Mouse (Mus musculus) adrenal gland, postnatal 10 days (tissue): ENCODE measurements at regions not wholly inside any gene's neighbourhood (a gene's known extent, or its start where the extent isn't known, plus 50 kb on each side); places are given as distances from the start of the nearest gene placed in this dataset.

ENCODE experiments used
- DNase-seq: peaks from one replicate; pipeline ENCODE4 v3.0.0; 2021; ENCODE audit warnings: mixed read lengths

DNA sequence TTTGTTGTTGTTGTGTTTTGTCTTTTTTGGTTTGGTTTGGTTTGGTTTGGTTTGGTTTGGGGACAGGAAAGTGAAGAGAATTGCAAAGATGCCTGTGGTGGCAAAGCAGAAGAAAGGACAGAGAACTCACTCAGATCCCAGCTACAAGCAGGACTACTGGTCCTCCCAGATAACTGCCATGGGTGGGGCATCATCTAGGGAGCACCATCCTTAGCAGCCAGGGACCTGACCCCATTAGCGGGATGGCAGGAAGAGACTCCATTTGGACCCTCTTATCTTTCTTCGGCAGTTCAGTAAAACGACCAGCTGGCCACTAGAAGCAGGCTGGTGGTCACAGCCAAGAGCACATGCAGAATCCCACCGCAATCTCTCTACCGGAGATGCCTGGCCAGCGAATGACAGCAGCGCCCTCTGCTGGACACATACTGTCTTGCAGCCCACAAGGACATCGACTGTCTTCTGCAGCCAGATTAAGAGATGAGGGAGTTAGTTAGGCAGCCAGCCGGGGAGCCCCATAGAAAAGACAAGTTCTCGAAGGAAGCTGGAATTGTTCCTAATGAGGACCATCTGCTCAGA lies 119.8 kb downstream of the Gm9195 start:
- DNase-seq: peak; percentile 83

DNA sequence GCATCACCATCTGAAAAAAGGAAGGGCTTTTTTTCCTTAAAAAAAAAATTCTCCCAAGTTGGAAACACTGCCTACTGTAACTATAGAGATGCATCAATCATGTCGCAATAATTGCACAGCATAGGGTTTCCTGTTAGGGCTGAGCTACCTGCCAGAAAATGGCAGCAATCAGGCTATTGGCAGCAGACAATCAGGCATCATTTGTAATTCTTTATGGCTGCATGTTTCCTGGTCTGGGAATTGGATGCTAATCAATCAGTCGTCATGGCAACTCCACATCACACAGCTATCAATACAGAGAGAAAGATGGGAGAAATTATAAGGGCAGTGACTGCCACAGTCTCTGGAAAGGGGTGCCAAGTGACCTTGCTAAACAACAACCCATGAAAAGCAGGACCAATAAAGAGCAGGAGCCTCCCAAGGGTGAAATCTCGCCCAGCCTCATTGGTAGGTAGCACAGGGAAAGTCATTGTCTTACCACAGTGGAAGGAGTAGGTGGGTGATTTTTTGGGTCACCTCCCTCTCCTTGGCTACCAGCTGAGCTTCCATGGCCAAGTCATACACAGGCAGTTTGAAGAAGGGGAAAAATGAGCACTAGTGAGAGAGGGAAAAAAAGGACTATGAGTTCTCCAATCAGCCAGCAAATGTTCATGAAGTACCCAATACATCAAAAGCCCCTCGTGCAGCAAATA lies 130.7 kb downstream of the Gm9195 start:
- DNase-seq: no peak

DNA sequence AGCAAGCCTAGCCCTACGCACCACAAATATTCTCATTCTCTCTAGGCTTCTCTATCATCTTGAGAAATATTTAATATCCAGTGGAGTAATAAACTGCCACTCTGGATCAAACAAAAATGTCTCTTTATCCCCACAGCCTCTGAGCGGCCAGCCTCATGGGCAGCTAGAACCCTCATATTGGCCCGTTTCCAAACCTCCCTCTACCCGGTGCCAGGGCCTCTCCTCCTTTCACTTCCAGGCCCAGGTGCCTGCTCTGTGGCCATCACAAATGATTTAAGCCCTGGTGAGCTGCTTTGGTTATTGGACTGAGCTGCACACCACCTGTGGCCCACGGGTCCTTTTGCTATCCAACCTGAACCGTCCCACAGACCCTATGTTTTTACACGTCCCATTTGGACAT lies 131.5 kb downstream of the Gm9195 start:
- no peak for DNase-seq

DNA sequence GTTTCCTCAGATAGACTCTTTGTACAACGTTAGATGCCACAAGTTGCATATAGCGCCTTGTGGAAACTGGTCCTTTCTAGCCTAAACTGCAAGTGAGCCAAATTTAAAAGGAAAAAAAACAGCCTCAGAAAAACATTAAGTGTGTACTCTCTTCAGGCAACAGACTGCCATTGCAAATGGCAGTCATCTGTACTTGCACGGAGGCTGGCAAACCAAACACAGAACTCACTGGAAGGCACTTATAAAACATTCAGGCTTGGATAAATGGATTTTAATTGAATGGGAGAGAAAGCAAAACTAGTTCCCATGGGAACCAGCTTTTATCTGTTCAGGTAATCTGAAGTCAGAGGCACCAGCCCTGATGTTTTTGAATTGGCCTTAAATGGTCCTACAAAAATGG lies 133.7 kb downstream of the Gm9195 start:
- DNase-seq: no peak

DNA sequence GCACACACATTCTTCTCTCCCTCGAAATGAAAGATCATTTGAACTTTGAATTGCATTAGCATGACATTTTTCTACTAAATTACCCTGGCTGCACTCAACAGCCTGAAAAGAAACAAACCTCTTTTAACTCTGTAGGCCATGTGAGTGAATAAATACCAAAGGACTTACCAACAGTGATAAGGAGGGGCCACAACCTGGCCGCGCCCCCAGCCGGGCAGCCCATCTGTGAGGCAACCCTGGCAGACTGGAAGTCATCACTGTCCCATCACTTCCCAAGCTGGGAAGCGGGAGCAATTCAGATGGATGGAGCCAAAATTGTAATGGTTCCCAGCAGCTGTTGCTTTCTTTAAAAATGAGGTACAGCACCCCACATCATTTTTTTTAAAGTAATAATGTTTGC lies 149.5 kb downstream of the Gm9195 start:
- no peak for DNase-seq

DNA sequence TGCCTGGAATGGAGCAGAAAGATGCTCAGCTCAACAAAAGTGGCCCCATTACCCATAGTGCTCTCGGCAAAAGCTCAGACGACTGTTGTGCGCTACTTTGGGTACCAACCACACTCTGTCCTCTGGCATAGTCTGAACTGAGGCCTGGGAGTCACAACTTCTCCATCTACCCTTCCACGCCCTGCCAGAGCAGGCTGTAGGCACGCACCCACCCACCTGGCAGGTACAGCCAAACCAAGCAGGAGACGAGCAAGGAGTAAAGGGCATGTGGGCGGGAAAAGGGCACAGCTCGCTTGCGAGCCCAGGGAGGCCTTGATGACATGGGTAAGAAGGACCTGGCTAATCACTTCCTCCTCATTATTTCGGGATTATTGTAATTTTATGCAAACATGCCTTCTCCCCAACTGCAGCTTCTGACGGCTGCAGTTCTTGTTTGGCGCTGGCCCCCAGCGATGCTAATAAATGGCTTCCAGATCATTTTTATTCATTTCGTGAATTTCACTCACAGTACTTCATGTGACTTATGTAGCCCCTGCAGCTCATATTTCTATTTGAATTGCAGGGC lies 150.0 kb downstream of the Gm9195 start:
- no peak for DNase-seq

DNA sequence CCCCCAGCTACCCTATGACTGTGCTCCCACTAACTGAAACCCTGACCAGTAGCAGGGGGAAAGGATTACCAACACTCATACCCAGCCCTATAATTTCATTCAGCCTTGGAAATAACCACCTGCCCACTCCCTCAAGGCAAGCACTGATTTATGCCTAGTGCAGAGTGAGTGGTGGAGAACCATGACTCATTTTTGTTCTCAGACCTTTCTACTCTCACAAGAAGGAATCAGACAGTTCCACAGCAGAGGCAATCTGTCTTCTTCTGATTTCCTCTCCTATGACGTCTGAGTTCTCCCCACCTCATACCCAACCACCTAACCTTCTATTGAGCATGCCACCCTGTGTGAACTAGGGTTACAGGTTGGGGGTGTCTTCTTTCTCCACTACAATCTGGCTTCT lies 153.6 kb downstream of the Gm9195 start:
- no peak for DNase-seq

DNA sequence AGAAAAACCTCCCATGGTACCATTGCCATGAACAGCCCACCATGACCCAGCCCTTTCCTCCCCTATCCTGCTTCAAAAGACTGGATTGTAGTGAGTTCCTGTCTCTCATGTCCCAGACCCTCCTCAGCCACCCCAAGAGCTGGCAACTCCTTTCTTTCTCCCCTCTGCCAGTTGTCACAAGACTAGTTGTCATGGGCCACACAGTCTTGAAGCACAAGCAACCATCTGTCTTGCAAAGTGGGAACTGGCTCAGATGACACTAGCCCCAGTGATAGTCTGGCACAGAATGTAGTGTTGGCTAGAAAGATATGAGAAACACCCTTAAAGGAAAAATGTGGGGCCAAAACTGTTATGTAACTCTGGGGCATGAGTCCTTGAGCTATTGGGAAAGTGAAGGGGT lies 187.8 kb downstream of the Gm9195 start:
- peak; percentile 3 for DNase-seq

DNA sequence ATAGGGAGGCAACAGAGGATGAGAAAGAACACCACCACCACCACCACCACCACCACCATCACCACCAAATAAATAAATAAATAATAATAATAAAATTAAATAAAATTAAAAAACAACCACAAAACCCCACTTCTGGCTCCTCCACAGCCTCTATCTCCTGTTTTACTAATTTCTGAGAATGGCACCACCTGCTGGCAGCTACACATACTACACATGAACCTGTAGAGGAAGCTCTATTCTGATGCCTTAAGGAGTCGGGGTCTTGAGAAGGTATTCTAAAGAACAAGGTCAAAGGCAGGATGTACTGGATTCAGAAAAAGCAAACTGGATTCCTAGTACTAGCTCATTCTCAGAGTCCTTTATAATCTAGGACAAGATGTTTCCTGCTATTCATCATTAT lies 191.6 kb downstream of the Gm9195 start:
- DNase-seq: peak; percentile 58

DNA sequence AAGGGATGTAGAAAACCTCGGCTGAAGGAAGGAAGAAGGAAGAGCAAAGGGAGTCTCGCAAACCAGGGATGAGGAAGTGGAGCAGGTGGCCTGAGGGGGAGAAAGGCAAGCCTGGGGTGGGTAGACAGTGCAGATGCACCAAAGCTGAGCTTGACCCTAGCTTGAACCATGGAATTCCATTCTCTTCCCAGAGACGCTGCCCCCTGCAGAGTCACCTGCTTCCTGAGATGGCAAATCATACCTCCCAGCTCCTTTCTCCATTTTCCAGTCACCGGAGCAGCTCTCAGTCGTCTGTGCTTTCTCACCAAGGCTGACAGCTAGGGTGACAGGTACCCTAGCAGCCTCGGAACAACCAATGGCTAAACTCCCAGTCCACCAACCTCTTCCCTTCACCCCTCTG lies 197.0 kb downstream of the Gm9195 start:
- DNase-seq: no peak

DNA sequence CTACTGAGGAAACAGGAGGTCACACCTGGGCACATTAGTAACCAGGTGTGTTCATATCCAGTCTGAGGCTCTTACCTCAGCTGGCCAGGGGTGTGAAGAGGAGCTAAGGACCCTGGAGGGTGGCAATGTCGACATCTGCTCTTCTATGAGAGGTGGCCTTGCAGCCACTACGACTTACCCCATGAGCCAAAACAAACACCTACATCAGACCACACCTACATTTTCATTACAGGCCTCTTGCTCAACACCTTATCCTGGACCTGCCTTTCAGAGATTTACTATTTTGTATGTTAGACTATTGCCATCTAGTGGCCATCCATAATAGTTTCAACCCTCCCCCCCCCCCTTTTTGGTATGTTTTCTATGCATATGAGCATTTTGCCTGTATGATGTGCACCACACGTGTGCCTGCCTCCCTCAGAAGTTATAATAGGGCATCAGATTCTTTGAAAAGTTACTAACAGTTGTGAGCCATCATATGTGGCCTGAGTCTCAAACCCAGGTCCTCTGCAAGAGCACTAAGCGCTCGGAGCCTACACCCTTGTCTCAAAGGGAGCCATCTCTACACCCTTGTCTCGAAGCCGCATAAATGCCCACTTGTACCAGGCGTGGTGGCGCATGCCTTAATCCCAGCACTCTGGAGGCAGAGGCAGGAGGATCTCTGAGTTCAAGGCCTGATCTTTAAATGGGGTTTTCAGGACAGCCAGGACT lies 197.8 kb downstream of the Gm9195 start:
- DNase-seq: no peak

DNA sequence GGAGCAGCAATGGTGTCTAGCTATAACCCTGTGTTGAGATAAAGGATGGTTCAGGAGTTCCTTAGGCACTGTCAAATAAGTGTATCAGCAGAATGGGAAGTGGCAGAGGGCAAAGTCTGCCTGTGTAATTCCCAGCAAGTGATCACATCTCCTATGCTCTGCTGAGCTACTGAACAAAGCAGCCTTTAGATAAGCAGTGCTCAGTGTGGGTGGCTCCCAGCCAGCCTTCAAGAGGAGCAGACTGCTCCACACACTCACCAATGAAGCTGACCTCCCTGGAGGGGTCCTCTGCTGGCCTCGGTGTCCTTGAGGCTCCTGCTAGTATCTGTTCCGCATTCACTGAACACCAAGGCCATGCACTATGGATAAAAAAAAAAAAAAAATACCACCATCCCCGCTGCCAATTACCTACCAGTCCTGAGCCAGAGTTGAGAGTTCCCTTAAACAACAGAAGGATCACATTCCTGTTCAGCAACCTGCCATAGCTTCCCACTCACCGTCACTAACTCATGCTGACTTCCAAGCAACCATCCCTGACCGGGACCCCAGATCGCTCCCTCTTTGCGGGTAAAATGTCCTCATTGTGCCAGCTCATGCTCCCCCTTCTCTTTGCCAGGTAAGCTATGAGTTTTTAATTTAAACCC lies 198.9 kb downstream of the Gm9195 start:
- DNase-seq: peak; percentile 11

DNA sequence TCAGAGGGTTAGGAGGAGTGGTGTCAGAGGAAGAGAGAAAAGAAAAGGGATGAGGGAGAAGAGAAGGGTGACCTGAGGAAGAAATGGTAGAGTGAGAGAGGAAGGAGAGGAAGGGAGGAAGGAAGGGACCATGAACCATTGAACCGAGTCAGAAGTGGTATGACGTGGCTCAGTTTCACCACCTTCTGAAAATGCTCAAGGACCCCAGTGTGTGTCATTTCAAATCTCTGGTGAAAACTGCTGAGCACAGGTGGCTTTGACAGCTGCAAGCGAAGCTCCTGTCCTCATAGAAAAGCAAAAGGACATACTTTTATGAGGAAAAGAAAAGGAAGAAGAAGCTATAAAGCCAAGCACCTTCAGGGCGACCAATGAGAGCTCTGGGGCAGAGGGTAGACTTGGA lies 214.3 kb downstream of the Gm9195 start:
- DNase-seq: no peak

DNA sequence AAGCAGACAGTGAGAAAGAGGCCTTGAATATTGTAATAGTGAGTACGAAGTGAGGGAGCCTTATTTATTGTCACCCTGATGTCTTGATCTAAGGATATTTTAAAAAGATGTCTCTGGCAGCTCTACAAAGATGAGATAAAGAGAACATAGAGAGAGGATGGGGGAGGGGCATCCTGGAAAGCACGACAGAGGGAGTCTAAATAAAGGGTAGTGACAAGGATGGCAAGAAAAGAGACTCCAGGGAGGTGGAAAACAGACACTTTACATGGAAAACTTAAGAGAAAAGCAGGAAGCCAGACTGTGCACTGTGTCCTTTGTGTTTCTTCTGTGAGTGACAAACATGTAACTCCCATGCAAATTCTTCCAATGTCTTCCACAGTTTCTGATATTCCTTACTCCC lies 232.4 kb downstream of the Gm9195 start:
- no peak for DNase-seq

DNA sequence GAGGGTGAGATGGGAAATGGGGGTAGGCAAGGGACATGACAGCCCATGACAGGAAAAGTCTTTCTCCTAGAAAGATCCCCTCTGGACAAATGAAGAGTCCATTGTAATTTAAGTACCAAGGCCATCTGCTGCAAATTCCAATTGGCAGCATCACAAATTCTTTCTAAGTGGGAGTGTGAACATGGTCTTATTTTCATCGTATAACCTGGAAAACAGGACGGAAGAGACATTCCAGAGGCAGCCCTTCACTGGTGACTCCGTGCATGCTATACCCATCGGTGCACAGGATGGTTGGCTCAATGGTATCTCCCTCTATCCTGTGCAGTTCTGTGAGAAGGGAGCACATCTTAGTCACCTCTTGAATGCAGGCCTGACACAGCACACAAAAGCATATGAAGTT lies 249.8 kb downstream of the Gm9195 start:
- no peak for DNase-seq

DNA sequence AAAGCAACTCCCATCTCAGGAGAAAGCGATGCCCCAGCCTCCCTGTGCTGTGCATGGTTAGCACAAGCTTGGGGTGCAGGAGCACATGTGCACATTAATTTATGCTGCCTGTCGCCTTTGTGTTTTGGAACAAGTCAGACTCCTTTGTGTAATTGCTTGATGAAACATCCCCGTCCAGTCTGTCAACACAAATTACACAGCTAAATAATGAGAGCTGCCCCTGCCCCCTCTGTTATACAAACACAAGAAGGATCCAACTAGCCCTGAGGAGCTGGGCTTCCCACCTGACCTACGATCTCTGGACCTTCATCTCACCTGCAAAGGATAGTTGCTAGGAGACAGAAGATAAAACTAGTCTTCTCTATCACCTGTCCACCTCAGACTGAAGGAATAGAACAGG lies 251.4 kb downstream of the Gm9195 start:
- DNase-seq: no peak

DNA sequence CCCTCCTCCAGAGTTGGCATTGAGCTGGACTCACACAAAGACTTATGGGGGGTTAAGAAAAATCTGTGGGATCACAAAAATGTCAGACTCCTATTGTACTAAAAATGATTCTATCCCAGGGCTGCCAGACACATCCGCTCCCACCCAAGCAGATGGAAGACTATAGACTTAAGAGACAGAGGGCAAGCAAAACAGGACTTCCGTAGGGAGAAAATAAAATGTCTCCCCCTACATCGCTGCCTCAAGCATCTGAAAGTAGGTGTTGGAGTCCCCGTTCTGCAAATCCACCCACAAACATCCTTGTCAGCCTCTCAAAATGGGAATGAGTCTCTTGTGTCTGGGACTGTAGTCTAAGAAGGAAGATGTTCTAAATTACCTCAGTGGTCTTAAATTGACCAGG lies 253.3 kb downstream of the Gm9195 start:
- no peak for DNase-seq

DNA sequence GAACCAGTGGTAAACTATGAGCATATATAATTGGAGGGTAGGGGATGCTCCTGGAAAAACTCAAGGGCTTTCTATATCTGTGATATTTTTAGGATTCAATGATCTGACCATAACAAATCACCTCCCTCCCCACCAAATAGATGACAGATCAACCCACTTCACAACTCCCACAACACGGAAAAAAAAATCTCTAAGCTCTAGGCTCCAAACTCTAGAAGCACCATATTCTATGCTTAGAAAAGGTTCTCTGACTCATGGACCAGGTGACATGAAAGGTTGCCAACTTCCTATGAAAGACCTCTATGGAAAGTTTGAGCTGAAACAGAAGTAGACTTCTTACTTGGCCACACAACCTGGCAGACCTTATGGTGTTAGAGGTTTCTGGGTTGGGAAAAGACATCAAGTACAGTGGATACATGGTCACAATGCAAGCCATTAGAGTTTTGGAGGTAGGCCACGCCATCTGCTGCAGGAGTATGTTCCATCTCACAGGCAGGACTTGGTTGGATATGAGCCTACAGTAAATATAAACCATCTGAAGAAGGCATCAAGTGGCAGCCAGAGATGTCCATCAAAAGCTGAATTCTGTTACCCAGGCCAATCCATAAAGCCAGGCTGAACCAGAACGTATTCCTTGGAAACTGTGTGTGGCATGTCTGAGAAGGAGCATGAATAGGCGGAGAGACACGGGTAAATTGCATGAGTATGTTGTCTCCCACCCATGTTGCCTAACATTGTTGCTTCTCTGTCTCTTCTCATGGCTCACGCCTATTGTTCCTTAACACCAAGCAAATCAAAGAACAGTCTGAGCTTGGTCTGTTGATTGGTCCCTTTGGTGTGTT lies 257.2 kb downstream of the Gm9195 start:
- no peak for DNase-seq

DNA sequence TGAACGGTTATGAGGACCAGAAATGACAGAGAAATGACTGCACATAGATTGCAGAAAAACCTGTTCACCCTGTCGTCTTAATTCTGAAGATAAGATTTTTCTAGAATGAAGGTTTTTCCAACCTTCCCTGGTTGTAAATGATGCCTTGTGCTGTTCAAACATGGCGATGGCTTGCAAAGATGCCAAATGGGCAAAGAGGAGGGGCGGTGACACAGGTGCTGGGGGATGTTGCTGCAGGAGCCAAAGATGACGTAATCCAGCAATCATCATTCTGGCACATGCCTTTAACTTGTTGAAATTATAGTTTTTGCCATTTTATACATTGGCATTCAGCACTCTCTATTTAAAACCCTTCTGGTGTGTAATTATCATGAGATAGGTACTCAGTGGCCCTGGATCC lies 263.8 kb downstream of the Gm9195 start:
- no peak for DNase-seq

DNA sequence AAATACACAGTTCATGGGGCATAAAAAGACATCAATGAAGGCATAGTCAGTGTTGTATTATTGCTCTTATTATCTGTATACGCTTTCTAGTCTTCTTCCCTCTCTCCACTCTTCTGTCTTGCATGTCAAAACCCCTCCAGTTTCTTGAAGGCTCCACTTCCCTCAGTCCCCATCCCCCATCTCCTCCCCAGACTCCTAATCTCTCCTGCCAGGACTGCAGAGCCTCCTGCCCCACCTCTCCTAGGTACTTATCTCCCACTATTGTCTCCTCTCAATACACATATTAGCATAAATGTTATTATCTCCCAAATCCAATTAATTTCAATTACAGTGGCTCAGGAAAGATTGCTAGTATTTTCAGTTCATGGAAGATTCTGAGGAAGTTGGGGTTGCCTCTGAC lies 264.2 kb downstream of the Gm9195 start:
- no peak for DNase-seq

DNA sequence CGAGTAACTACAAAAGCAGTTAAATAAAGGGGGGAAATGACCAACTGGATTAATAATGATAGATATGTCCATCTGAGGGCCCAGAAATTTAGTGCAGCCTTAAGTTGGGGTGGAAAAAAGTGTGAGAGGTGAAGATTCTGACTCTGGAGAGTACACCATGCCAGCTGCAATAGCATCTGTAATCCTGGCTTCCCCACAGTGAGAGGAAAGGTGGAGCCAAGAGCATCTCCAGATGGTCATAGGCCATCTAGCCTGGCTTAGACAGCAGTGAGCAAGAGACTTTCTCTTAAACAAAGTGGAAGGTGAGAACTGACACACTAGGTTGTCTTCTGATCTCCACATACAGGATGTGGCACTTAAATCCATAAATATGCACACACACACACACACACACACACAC lies 264.7 kb downstream of the Gm9195 start:
- no peak for DNase-seq

DNA sequence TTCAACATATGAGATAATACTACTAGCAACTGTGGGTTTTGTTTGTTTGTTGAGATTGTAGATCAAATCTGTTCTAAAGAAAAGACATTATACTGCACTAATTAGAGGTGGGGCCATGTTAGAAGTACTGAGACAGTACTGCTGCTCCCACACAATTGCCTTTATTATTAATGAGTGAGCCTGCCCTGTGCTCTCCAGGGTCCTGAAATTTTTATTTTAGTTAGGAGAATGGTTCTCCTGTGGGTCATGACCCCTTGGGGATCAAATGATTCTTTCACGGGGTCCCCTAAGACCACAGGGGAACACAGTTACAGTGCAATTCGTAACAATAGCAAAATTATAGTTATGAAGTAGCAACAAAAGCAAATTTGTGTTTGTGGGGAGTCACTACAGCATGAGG lies 268.8 kb downstream of the Gm9195 start:
- DNase-seq: no peak
